Mouse (Mus musculus): ENCODE data around the gene Ak3.

DNA sequence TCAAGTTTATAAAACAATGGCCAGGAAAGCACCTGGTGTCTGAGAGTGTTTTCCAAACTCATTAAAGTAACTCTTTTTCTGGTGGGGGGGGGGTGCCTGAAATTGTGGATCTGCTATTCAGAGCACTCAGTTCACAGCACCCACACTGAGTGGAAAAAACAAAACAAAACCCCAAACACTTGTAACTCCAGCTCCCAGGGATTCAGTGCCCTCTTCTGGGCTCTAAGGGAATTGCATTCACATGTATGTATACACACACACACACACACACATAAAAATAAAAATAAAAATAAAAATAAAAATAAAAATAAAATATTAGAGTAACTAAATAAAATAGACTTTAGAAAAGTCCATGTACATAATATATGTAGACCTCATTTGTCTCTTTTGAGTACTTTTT, 8.4 kb downstream of the Ak3 start:
- TF ChIP-seq CTCF (IDR thresholded peaks at IDR 0.05; ENCODE audit: borderline replicate concordance, control insufficient read depth, extremely low read depth, insufficient read depth, low read length, poor library complexity) = no peak
- no peak for TF ChIP-seq POLR2A (IDR thresholded peaks at IDR 0.05; ENCODE audit: control insufficient read depth, extremely low read depth, insufficient read depth, low read length, poor library complexity)
